Mouse (Mus musculus) heart, embryonic 12.5 days (tissue): Measurements from ENCODE around the gene Zfp69. TPM values are rescaled to one million over a fixed set of nuclear protein-coding genes. Genes with fewer than 3 reads are reported as not detected.

ENCODE experiments used
- ATAC-seq: fragments of 200-750 bp; cut with Nextera tagmentation; 2 replicates; pipeline ENCODE4 v1.8.0; 2017; ENCODE audit warnings: moderate TSS enrichment, moderate library complexity; ENCODE audit not compliant: insufficient number of reproducible peaks, low FRiP score
- H3K27ac ChIP-seq: fragments of 300-500 bp; sonication (generic); 2 replicates; pipeline ENCODE4 v1.5.1; 2016; ENCODE audit warnings: mild to moderate bottlenecking, moderate library complexity; ENCODE audit not compliant: poor library complexity, severe bottlenecking
- H3K27me3 ChIP-seq: fragments of 300-500 bp; sonication (generic); replicated peaks from 2 replicates; pipeline ENCODE4 v1.6.1; 2016; ENCODE audit warnings: mild to moderate bottlenecking, moderate library complexity
- H3K36me3 ChIP-seq: fragments of 300-500 bp; sonication (generic); 2 replicates; pipeline ENCODE4 v1.6.1; 2016; ENCODE audit warnings: mild to moderate bottlenecking, moderate library complexity
- H3K4me1 ChIP-seq: fragments of 300-500 bp; sonication (generic); replicated peaks from 2 replicates; pipeline ENCODE4 v1.6.1; 2016; ENCODE audit warnings: mild to moderate bottlenecking
- H3K4me2 ChIP-seq: fragments of 300-500 bp; sonication (generic); 2 replicates; pipeline ENCODE4 v1.6.1; 2016; ENCODE audit warnings: mild to moderate bottlenecking, moderate library complexity
- H3K4me3 ChIP-seq: fragments of 300-500 bp; sonication (generic); 2 replicates; pipeline ENCODE4 v1.5.1; 2016; ENCODE audit warnings: mild to moderate bottlenecking
- H3K9ac ChIP-seq: fragments of 300-500 bp; sonication (generic); 2 replicates; pipeline ENCODE4 v1.6.1; 2016; ENCODE audit warnings: mild to moderate bottlenecking, moderate library complexity
- H3K9me3 ChIP-seq: fragments of 300-500 bp; sonication (generic); replicated peaks from 2 replicates; pipeline ENCODE4 v1.6.1; 2016; ENCODE audit warnings: mild to moderate bottlenecking, moderate library complexity
- whole genome bisulfite sequencing: fragments of 180-500 bp; shearing (Covaris S2); methylation state at CpG from one replicate; pipeline ENCODE4 v1.1.7; 2016; 5-methylcytosine and 5-hydroxymethylcytosine counted together
- microRNA-seq: library from miRNA; unstranded; fragments of <30 nt; microRNA quantifications from one replicate; pipeline ENCODE4, GENCODE M21; 2017
- polyA plus RNA-seq: library from polyadenylated mRNA; unstranded; fragments of >200 nt; fragmentation: Nextera tagmentation; extraction: Ambion mirVana; gene quantifications from 2 replicates; pipeline ENCODE4 v1.2.1, GENCODE M21; 2016

Gene Zfp69
- polyA plus RNA-seq, 1 experiment from 2014 or later = 14.5 TPM

DNA sequence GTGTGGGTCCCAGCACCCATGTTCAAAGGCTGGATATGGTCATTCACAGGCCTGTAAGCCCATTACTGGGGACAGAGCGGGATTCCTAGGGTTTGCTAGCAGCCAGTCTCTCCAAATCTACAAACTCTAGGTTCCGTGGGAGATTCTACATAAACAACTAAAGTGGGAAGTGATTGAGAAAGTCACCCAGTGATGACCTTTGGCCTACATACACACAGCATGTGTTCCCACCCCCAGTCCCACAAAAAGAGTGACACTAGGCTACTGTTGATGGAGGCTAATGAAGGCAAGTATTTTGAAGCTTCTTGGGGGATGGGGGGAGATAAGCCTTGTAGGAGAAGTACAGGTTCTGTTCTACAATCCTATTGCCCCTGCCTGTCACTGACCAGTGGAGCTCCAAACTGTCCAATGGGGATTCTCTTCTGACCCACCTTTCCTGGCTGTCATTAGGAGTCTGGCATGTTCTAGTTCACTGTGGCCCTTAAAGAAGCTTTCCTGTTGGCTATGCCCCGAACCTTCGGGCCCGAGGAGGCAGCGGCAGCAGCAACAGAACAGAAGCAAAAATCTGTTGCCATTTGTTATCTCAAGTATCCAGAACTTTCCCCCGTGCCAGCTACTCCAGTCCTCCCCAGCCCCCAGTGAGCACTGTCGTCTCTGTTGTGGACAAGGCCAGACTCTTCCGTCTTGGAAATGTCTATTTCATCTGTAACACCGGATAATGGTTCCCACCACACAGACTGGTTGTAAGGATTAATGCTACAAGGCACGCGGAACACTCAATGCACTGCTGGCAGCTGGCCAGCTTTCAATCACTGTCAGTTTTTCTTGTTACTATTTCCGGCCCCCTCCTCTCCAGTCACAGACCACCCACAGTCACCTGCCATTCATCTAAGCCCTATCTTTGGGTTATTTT is 66.0 kb downstream of the Zfp69 start:
- H3K36me3 ChIP-seq = no peaks in the 10 kb centered on the region
- 0 out of 2 replicates have a peak overlapping the region, but pooled peaks have one; percentile 1 for H3K27ac ChIP-seq
- 20% methylated on average over 13 of the region's 13 CpGs for WGBS
- peaks cover 16% of the 10 kb centered on the region for H3K27me3 ChIP-seq
- peak overlapping the region; percentile 51 for H3K4me2 ChIP-seq
- H3K4me1 ChIP-seq = peaks cover 14% of the 10 kb centered on the region
- H3K9me3 ChIP-seq = no peaks in the 10 kb centered on the region
- ATAC-seq = no peak
- H3K9ac ChIP-seq = no peak overlapping the region
- H3K4me3 ChIP-seq = no peak overlapping the region

DNA sequence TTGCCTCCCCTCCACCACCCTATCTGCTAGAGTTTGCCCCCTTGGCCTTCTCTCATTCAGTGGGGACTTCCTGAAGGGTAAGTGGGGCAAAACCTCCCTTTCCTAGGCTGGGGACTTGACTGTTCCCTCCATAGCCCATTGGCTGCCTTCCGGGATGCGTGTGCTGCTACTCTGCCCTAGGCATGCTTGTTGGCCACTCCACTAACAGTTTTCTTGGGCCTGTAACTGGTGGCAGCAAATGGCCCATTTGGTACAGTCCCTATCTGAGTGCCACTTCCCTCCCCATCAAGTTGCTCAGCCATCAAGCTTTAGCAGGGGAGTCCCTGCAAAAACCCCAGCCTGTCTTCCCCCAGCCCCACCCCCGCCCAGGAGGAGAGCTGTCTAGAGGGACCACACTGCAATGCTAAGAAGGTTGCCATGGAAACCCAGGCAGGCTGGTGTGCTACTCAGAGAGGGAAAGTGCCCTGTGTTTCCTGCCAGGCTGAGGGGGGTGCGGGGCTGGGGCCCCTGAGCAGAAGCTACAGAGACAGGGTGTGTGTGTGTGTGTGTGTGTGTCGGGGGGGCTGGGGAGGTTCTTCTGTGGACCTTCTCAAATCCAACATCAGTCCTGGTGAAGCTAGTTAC is 69.4 kb downstream of the Zfp69 start:
- ATAC-seq = no peak
- peaks cover 14% of the 10 kb centered on the region for H3K4me1 ChIP-seq
- WGBS = 49% methylated on average over 5 of the region's 5 CpGs

DNA sequence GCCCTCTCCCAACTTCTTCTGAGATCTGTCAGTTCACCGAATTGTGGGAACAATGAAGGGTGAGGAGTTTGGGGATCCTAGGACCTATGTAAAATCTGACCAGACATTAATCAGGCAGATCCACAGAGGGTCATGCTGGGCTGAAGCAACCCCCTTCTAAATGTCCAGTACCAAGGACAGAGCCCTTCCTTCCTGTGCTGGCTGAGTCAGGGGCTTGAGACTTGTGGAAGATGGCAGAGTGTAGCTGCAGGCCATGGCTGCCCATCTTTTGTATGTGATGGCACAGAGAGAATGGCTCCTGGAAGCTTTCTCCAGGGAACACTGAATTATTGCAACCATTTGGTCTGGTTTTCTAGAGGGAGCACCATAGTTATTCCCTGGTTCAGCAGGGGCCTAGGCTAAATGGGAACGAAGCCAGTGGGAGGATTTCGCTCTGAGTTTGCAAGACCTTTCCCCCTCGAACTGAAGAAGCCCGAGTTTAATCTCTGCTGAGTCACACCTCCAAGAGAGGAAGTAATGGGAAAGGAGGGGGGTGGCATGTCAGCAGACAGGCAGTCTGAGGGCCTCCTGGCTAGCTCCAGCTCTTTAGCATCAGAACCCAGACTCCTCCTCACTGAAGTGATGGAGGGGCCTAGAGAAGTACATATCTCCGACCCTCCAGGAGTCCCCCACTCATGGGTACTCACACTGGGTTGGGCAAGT is 70.6 kb downstream of the Zfp69 start:
- Histone ChIP-seq H3K36me3 (no peaks in the 10 kb centered on the region), H3K27ac (no peak overlapping the region), H3K4me3 (no peak overlapping the region), H3K9ac (no peak overlapping the region), H3K9me3 (no peaks in the 10 kb centered on the region), H3K27me3 (0 out of 2 replicates have a peak, but pooled peaks cover 9% of the 10 kb centered on the region), H3K4me2 (no peak overlapping the region), H3K4me1 (peaks cover 9% of the 10 kb centered on the region)
- no peak for ATAC-seq
- WGBS = 38% methylated on average over 6 of the region's 6 CpGs

More for the DNA sequence above, 69.4 kb downstream of the Zfp69 start:
- H3K27me3 ChIP-seq = peaks cover 14% of the 10 kb centered on the region
- H3K4me2 ChIP-seq = no peak overlapping the region
- no peak overlapping the region for H3K4me3 ChIP-seq
- H3K9ac ChIP-seq = no peak overlapping the region
- H3K36me3 ChIP-seq = no peaks in the 10 kb centered on the region
- H3K9me3 ChIP-seq = no peaks in the 10 kb centered on the region
- no peak overlapping the region for H3K27ac ChIP-seq

Small RNAs within 50 kb of the gene (microRNA-seq; reads per million reads assigned to microRNA genes)
- gene Mir7015 = not detected

Other genes with a start within 250 kb of the Zfp69 start
- 0.89 and 0.95 TPM in 2 replicates for gene Kcnq4, start 203.1 kb downstream of the Zfp69 start, polyA plus RNA-seq
- gene Nfyc, start 120.1 kb downstream of the Zfp69 start, polyA plus RNA-seq = 102 and 108 TPM in 2 replicates
- gene Rims3, start 96.9 kb downstream of the Zfp69 start, polyA plus RNA-seq = 1.4 and 1.8 TPM in 2 replicates
- gene Exo5, start 26.7 kb downstream of the Zfp69 start, polyA plus RNA-seq = 11.9 and 13.1 TPM in 2 replicates
- 19.6 and 21.1 TPM in 2 replicates for gene Smap2, start 65.5 kb upstream of the Zfp69 start, polyA plus RNA-seq
- gene Col9a2, start 87.7 kb upstream of the Zfp69 start, polyA plus RNA-seq = 10.9 and 11.6 TPM in 2 replicates
- gene Zmpste24, start 146.5 kb upstream of the Zfp69 start, polyA plus RNA-seq = 30.2 and 30.8 TPM in 2 replicates
- not detected in 2 replicates for gene Tmco2, start 157.5 kb upstream of the Zfp69 start, polyA plus RNA-seq